Mouse (Mus musculus) spleen, adult 2 months (tissue): ENCODE results near the gene Cdcp2.

Experiments used
- CTCF ChIP-seq: fragments of 200-500 bp; IDR thresholded peaks from 2 replicates; pipeline ENCODE4 v1.5.1; 2011; ENCODE audit warnings: mild to moderate bottlenecking, inconsistent platforms; ENCODE audit not compliant: insufficient read depth, insufficient read length, insufficient replicate concordance; ENCODE audit errors: extremely low read depth
- POLR2A ChIP-seq: fragments of 200-500 bp; IDR thresholded peaks from 2 replicates; pipeline ENCODE4 v1.6.1; 2011; ENCODE audit warnings: low read depth, low read length, inconsistent platforms

DNA sequence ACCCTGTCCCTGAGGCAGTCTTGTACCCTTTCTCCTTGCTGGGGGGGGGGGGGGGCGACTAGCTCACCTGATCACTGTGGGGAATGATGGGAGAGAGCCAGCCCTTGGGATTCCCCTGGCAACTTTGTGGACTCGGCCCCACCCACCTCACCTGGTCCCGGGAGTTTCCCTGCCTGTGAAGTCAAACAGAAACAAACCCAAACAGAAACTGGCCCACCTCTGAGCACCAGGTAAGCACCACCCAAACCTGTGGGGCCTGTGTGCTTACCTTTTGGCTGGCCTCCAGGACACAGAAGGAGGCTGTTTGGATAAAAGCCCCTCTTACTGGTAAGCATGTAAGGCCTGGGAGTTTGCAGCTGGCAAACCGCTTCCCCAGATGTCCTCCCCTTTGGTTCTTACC lies 22.4 kb downstream of the Cdcp2 start:
- TF ChIP-seq CTCF (no peak), POLR2A (no peak)
